Mouse (Mus musculus) liver, embryonic 12.5 days (tissue): ENCODE measurements around the gene Cubn. TPM values are rescaled to one million over a fixed set of nuclear protein-coding genes. Genes with fewer than 3 reads are reported as not detected.

Source experiments
- ATAC-seq: fragments of 200-750 bp; cut with Nextera tagmentation; 2 replicates; pipeline ENCODE4 v1.8.0; 2017; ENCODE audit warnings: moderate number of reproducible peaks, mild to moderate bottlenecking, moderate library complexity
- H3K27ac ChIP-seq: fragments of 300-500 bp; sonication (generic); 2 replicates; pipeline ENCODE4 v1.5.1; 2016; ENCODE audit warnings: mild to moderate bottlenecking
- H3K27me3 ChIP-seq: fragments of 300-500 bp; sonication (generic); replicated peaks from 2 replicates; pipeline ENCODE4 v1.6.1; 2016; ENCODE audit warnings: mild to moderate bottlenecking, moderate library complexity
- H3K36me3 ChIP-seq: fragments of 300-500 bp; sonication (generic); 2 replicates; pipeline ENCODE4 v1.6.1; 2016; ENCODE audit warnings: mild to moderate bottlenecking, moderate library complexity
- H3K4me1 ChIP-seq: fragments of 300-500 bp; sonication (generic); 2 replicates; pipeline ENCODE4 v1.6.1; 2016
- H3K4me2 ChIP-seq: fragments of 300-500 bp; sonication (generic); 2 replicates; pipeline ENCODE4 v1.6.1; 2016; ENCODE audit warnings: mild to moderate bottlenecking, moderate library complexity
- H3K4me3 ChIP-seq: fragments of 300-500 bp; sonication (generic); 2 replicates; pipeline ENCODE4 v1.5.1; 2016; ENCODE audit warnings: mild to moderate bottlenecking, moderate library complexity
- H3K9ac ChIP-seq: fragments of 300-500 bp; sonication (generic); 2 replicates; pipeline ENCODE4 v1.6.1; 2016; ENCODE audit warnings: mild to moderate bottlenecking, moderate library complexity
- H3K9me3 ChIP-seq: fragments of 300-500 bp; sonication (generic); replicated peaks from 2 replicates; pipeline ENCODE4 v1.6.1; 2016; ENCODE audit warnings: mild to moderate bottlenecking, moderate library complexity
- WGBS: fragments of 180-500 bp; shearing (Covaris S2); methylation state at CpG from one replicate; pipeline ENCODE4 v1.1.7; 2016; ENCODE audit not compliant: insufficient replicate concordance; 5-methylcytosine and 5-hydroxymethylcytosine counted together
- polyA plus RNA-seq: library from polyadenylated mRNA; unstranded; fragments of >200 nt; fragmentation: Nextera tagmentation; extraction: Ambion mirVana; gene quantifications from 2 replicates; pipeline ENCODE4 v1.2.1, GENCODE M21; 2016

Gene Cubn
- 0.07 and 0.20 TPM in 2 replicates for polyA plus RNA-seq

GRCm38 (mm10) chr2:13491734-13492133, at the start of gene Cubn:
TSS of gene Cubn (minus strand) at chr2:13491813.
- no peaks in the 10 kb centered on the region for H3K27me3 ChIP-seq
- H3K36me3 ChIP-seq: no peaks in the 10 kb centered on the region
- ATAC-seq: no peak
- H3K4me1 ChIP-seq: peaks cover 5% of the 10 kb centered on the region; the same call in 1 of the 2 replicates
- H3K9me3 ChIP-seq: no peaks in the 10 kb centered on the region
- H3K4me3 ChIP-seq: no peak within 1 kb of the TSS
- H3K9ac ChIP-seq: no peak within 1 kb of the TSS
- no peak within 1 kb of the TSS for H3K27ac ChIP-seq
- H3K4me2 ChIP-seq: no peak within 1 kb of the TSS
- 73% methylated on average over 8 of the region's 8 CpGs for WGBS

GRCm38 (mm10) chr2:13539860-13540259, 48.2 kb upstream of the Cubn start:
- Histone ChIP-seq H3K4me1 (peaks cover 50% of the 10 kb centered on the region), H3K36me3 (no peaks in the 10 kb centered on the region), H3K9me3 (no peaks in the 10 kb centered on the region), H3K27ac (peak overlapping the region; percentile 56; the same call in 1 of the 2 replicates), H3K4me2 (no peak overlapping the region), H3K4me3 (no peak overlapping the region), H3K27me3 (no peaks in the 10 kb centered on the region), H3K9ac (no peak overlapping the region)
- WGBS: 44% methylated on average over 1 of the region's 1 CpGs
- ATAC-seq: no peak

GRCm38 (mm10) chr2:13538704-13539377, 47.2 kb upstream of the Cubn start:
- no peaks in the 10 kb centered on the region for H3K9me3 ChIP-seq
- H3K9ac ChIP-seq: peak overlapping the region; percentile 39; the same call in 1 of the 2 replicates
- H3K27me3 ChIP-seq: no peaks in the 10 kb centered on the region
- ATAC-seq: peak; percentile 66
- H3K27ac ChIP-seq: peak overlapping the region; percentile 56
- peaks cover 47% of the 10 kb centered on the region for H3K4me1 ChIP-seq
- WGBS: 23% methylated on average over 6 of the region's 6 CpGs
- no peak overlapping the region for H3K4me3 ChIP-seq
- H3K36me3 ChIP-seq: no peaks in the 10 kb centered on the region
- H3K4me2 ChIP-seq: peak overlapping the region; percentile 45

- Histone ChIP-seq H3K36me3 (no peaks in the 10 kb centered on the region), H3K9ac (no peak overlapping the region), H3K27ac (no peak overlapping the region; the same call in 1 of the 2 replicates), H3K4me2 (no peak overlapping the region), H3K4me3 (no peak overlapping the region), H3K27me3 (no peaks in the 10 kb centered on the region), H3K4me1 (peaks cover 44% of the 10 kb centered on the region), H3K9me3 (no peaks in the 10 kb centered on the region)
- WGBS: 78% methylated on average over 2 of the region's 2 CpGs
- ATAC-seq: no peak
Observed at GRCm38 (mm10) chr2:13538258-13538657, 46.6 kb upstream of the Cubn start.

GRCm38 (mm10) chr2:13537733-13538132, 46.1 kb upstream of the Cubn start:
- H3K4me1 ChIP-seq: peaks cover 39% of the 10 kb centered on the region
- WGBS: 19% methylated on average over 2 of the region's 2 CpGs
- H3K9ac ChIP-seq: no peak overlapping the region
- no peak overlapping the region for H3K4me3 ChIP-seq
- no peak overlapping the region for H3K4me2 ChIP-seq
- ATAC-seq: peak; percentile 64
- no peaks in the 10 kb centered on the region for H3K9me3 ChIP-seq
- H3K36me3 ChIP-seq: no peaks in the 10 kb centered on the region
- no peaks in the 10 kb centered on the region for H3K27me3 ChIP-seq
- H3K27ac ChIP-seq: no peak overlapping the region; the same call in 1 of the 2 replicates

GRCm38 (mm10) chr2:13536747-13537146, 45.1 kb upstream of the Cubn start:
- Histone ChIP-seq H3K4me3 (no peak overlapping the region), H3K27ac (no peak overlapping the region), H3K9me3 (no peaks in the 10 kb centered on the region), H3K4me1 (peaks cover 37% of the 10 kb centered on the region), H3K36me3 (no peaks in the 10 kb centered on the region), H3K9ac (no peak overlapping the region), H3K27me3 (no peaks in the 10 kb centered on the region), H3K4me2 (no peak overlapping the region)
- no peak for ATAC-seq

GRCm38 (mm10) chr2:13530639-13531038, 39.0 kb upstream of the Cubn start:
- no peak overlapping the region for H3K4me3 ChIP-seq
- H3K27me3 ChIP-seq: no peaks in the 10 kb centered on the region
- no peak overlapping the region for H3K9ac ChIP-seq
- 67% methylated on average over 6 of the region's 6 CpGs for WGBS
- ATAC-seq: no peak
- no peak overlapping the region for H3K4me2 ChIP-seq
- peaks cover 38% of the 10 kb centered on the region for H3K4me1 ChIP-seq
- no peaks in the 10 kb centered on the region for H3K9me3 ChIP-seq
- no peak overlapping the region for H3K27ac ChIP-seq
- H3K36me3 ChIP-seq: no peaks in the 10 kb centered on the region

- peak; percentile 81 for ATAC-seq
- Histone ChIP-seq H3K27me3 (no peaks in the 10 kb centered on the region), H3K36me3 (no peaks in the 10 kb centered on the region), H3K9ac (no peak overlapping the region), H3K27ac (no peak overlapping the region), H3K4me2 (no peak overlapping the region), H3K4me1 (peaks cover 40% of the 10 kb centered on the region), H3K9me3 (no peaks in the 10 kb centered on the region), H3K4me3 (no peak overlapping the region)
- WGBS: 53% methylated on average over 3 of the region's 3 CpGs
Observed at GRCm38 (mm10) chr2:13529253-13529933, 37.8 kb upstream of the Cubn start.

- Histone ChIP-seq H3K36me3 (no peaks in the 10 kb centered on the region), H3K27me3 (no peaks in the 10 kb centered on the region), H3K9me3 (no peaks in the 10 kb centered on the region), H3K27ac (peak overlapping the region; percentile 40; the same call in 1 of the 2 replicates), H3K4me3 (no peak overlapping the region), H3K9ac (no peak overlapping the region), H3K4me1 (peaks cover 56% of the 10 kb centered on the region), H3K4me2 (no peak overlapping the region)
- no peak for ATAC-seq
- WGBS: 55% methylated on average over 4 of the region's 4 CpGs
Observed at GRCm38 (mm10) chr2:13527531-13527930, 35.9 kb upstream of the Cubn start.

- Histone ChIP-seq H3K36me3 (no peaks in the 10 kb centered on the region), H3K27me3 (no peaks in the 10 kb centered on the region), H3K4me3 (no peak overlapping the region), H3K9ac (no peak overlapping the region), H3K4me1 (peaks cover 59% of the 10 kb centered on the region), H3K27ac (no peak overlapping the region), H3K4me2 (no peak overlapping the region), H3K9me3 (no peaks in the 10 kb centered on the region)
- no peak for ATAC-seq
- WGBS: 60% methylated on average over 2 of the region's 2 CpGs
Observed at GRCm38 (mm10) chr2:13527125-13527524, 35.5 kb upstream of the Cubn start.

GRCm38 (mm10) chr2:13526205-13526604, 34.6 kb upstream of the Cubn start:
- WGBS: 75% methylated on average over 2 of the region's 2 CpGs
- Histone ChIP-seq H3K9ac (no peak overlapping the region), H3K9me3 (no peaks in the 10 kb centered on the region), H3K4me3 (no peak overlapping the region), H3K27me3 (no peaks in the 10 kb centered on the region), H3K4me2 (no peak overlapping the region), H3K36me3 (no peaks in the 10 kb centered on the region), H3K4me1 (peaks cover 62% of the 10 kb centered on the region), H3K27ac (no peak overlapping the region)
- ATAC-seq: no peak
